Mouse (Mus musculus): ENCODE measurements around the gene Tgif2.

GRCm38 (mm10) chr2:156841841-156842706 lies 2.3 kb downstream of the Tgif2 start:
- TF ChIP-seq CTCF (IDR thresholded peaks at IDR 0.05; ENCODE audit: insufficient read depth, low read length): no peak
- no peak for TF ChIP-seq POLR2A (IDR thresholded peaks at IDR 0.05; ENCODE audit: borderline replicate concordance, extremely low read depth, low read depth, low read length)
